Mouse (Mus musculus): ENCODE measurements around the gene Rassf1.
"Not testable (repeated sequence)": the region's sequence is repeated elsewhere in the genome, so short reads cannot be mapped to it uniquely, and the experiment has no call there.

Gene Rassf1

DNA sequence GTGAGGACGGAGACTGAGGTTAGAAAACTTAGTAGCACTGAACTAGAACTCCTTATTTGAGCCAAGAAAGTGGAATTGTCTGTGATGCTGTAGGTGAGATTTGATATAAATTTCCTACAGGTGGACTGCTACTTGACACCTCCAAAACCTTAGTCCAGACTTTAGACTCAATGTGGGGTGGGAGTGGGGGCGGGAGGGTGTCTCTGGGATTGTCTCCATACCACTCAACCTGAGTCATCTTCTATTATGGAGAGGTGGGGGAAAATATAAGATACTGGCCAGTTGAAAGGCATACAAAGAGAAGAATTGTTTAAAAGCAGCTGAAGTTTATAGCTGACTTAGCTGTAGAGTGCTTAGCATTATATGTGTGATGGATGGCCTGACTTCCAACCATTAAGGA lies 4.3 kb downstream of the Rassf1 start:
- in situ Hi-C loops (cut with MboI; ENCODE audit: low sequenced_read_pairs), result no loop called here

DNA sequence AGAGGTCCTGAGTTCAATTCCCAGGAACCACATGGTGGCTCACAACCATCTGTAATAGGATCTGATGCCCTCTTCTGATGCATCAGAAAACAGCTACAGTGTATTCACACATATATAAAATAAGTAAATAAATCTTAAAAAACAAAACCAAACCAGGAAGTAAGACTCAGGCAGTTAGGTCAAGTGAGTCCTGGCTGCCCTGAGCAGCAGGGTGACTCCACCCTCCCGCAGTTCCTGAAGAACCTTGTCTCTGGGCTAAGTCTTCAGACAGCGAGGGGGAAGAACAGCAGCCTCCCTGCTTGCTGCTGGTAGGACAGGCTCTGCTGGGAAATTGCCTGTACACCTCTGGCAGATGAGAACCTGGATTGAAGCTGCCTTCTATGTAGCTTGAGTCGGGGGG lies 5.0 kb downstream of the Rassf1 start:
- in situ Hi-C loops (cut with MboI; ENCODE audit: low sequenced_read_pairs), result no loop called here

DNA sequence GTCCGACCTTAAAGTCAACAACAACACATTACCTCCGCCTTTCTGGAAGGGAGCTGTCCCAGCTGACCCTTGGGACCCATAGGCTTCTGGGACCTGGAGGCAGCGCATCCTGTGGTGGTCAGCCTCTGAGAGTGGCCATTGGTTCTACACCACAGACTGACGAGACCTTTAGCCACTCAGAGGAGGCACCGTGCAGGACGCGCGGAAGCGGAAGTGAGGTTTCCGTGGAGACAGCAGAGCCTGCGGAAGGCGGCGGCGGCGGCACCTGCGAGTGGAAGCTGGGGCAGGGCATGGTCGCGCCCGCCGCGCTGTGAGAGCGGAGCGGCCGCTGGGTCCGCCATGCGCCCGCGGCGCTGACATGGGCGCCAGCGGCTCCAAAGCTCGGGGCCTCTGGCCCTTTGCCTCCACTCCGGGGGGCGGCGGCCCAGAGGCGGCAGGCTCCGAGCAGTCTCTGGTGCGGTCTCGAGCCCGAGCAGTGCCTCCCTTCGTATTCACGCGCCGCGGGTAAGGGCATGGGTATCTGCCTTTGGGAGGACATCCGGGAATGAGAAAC lies 11.8 kb downstream of the Rassf1 start, which contains the start of gene Tusc2:
Tusc2 (plus strand) TSS at position 227 of the 553 bp plus-strand sequence.
- in situ Hi-C loops (cut with MboI; ENCODE audit: low sequenced_read_pairs), result no loop called here

DNA sequence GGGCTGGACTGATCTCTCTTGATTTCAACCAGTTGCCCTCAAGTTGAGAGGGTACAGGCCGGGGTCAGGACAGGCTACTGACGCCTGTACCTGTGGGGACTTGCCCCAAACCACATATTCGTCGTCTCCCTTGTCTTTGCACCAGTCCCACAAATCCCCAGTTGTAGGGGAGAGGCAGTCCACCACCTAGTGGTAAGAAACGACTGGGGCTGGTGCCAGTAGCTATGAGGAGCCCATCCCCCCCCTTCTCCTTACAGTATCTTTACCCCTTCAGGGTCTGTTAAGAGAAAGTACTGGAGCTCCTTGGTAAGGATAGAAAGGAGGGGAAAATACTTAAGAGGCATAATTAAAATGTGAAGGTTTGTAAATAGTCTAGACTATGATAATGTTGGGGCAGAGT lies 14.2 kb downstream of the Rassf1 start:
- in situ Hi-C loops (cut with MboI; ENCODE audit: low sequenced_read_pairs), result not testable (repeated sequence)

DNA sequence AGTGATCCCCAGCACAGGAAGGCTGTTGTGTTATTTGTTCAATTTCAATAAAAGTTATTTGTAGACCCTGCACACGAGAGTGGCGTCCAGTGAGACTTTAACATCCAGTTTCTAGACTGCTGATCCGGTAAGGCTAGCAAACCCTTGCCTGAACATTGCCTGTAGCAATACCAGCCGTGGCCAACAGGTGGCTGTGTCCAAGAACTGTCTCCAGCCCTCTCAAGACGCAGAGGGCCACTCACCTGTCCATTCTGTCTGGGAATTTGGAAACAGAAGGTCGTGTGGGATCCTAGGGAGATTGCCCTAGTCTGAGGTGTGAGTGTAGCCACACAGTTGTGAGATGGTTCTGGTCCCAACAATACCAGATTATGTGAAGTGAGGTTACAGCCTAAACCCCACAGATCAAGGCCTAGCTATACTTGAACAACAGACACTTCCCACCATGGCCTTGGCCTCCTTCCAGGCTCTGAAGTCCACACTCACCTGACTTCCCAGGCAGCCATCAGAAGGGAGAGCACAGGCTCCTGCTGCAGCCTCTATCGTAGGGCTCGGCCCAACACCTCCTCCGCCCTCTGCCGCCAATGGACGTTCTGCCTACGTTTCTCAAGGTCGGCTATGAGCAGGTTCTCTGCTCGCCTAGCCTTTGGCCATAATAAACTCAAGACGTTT lies 14.8 kb downstream of the Rassf1 start:
- in situ Hi-C loops (cut with MboI; ENCODE audit: low sequenced_read_pairs), result no loop called here

DNA sequence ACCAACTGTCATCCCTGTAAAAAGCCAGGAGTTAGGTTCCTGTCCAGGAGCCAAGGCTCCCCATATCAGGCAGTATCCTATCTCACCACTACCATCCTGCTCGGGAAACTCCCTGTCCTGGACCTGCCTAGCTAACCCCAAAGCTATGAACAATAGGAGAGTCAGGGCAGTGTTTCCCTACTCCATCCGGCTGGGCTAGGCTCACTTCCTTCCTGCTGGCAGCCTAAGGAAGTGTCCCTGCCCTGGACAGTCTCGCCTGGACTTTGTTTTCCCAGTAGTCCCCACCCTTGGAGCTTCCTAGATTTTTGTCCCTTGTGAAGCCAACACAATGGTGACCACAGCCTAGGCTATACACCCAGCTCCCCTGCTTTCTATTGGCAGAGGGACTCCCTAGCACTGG lies 15.5 kb downstream of the Rassf1 start:
- in situ Hi-C loops (cut with MboI; ENCODE audit: low sequenced_read_pairs), result no loop called here

DNA sequence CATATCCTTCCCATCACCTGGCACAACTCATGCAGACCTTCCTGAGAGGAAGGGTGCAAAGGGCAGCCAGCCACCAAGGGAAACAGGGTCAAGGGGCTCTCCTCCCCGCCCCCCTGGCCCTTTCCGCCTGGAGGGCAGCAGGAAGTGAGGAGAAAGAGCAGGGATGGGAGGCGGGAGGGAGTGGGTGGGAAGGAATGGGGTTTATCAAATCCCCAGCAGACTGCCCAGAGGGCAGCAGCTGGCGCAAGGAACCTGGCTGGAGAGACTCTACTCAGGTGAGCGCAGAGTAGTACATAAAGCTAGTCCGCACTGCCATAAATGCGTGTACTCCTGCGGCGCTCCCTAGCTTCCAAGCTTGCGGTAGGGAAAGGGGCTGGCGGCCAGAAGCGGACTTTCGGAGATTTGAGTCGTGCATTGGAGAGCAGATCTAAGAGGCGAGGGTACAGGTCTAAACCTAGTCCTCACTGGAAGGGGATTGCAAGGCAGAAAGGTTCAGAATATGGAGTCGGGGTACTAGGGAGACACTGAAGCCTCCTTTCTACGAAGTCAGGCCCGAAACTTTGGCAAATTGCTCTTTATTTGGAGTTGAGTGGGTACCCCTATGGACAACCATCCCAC lies 16.5 kb downstream of the Rassf1 start, which contains the start of gene Hyal2:
Hyal2 (plus strand) TSS at position 244 of the 618 bp plus-strand sequence.
- in situ Hi-C loops (cut with MboI; ENCODE audit: low sequenced_read_pairs), result no loop called here

DNA sequence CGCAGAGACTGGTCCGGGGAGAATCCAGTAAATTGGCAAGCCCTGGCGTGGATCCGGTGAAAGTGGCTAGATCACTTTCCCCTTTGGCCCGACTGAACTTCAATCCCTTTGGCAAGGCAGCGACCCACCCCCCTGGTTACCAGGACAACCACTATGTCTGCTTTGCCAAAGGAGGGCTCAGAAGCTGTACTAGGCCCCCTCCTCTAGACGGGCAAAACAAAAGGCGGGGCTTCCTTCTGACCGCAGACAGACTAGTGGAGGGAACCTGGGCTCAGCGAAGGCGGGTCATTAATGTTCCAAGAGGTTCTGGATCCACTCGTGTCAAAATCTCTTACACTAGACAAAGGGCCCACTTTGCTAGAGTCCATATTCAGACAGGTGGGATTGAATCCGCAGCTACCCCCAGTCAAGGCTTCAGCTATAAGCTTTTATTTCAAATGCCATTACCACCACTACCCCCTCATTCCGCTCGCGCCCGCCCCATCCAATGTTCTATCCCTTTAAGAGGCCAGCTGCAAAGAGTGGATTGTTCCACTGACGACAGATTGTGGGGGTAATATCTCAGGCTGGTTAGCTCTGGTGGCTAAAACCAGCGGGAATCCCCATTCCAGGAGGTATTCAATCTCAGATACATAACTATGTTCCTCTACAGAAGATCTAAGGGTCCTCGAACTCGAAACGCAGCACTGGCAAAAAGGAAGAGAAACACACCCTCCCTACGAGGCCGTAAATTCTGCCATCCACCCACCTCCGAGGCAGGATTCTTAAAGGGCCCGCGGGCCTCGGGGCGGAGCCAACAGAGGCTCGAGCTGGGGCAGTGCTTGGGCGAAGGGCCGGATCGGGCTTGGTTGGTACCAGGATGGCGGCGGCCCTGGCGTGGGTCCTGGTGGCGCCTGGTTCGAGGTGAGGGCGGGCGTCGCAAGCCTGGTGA lies 17.2 kb downstream of the Rassf1 start:
- in situ Hi-C loops (cut with MboI; ENCODE audit: low sequenced_read_pairs), result no loop called here

DNA sequence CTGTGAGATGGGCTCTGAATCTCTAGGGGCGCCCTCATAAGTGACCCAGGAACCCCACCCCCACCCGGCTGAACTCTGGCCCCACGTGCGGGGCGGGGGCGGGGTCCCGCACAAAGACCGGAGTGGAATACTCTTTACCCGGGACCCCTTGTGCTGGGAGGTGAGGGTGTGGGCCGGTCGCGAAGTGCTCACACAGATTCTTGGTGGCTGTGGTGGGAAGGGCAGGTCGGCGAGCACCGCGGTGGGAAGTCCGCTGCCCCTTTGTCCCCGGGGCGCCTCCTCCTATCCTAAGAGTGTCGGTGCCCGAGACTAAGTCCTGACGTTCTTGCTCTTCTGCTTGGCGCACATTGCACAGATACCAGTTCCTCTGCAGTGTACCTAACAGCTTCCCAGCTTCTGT lies 17.9 kb downstream of the Rassf1 start:
- in situ Hi-C loops (cut with MboI; ENCODE audit: low sequenced_read_pairs), result no loop called here

DNA sequence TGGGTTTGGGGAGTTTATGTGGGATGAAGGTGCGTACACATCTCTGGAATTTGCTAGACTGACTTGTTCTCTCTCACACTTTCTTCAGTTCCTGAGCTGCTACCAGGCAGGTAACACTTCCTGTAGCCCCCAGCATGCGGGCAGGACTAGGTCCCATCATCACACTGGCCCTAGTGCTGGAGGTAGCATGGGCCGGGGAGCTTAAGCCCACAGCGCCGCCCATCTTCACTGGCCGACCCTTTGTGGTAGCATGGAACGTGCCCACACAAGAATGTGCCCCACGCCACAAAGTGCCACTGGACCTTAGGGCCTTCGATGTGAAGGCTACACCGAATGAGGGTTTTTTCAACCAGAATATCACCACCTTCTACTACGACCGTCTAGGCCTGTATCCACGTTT lies 18.7 kb downstream of the Rassf1 start:
- in situ Hi-C loops (cut with MboI; ENCODE audit: low sequenced_read_pairs), result no loop called here

DNA sequence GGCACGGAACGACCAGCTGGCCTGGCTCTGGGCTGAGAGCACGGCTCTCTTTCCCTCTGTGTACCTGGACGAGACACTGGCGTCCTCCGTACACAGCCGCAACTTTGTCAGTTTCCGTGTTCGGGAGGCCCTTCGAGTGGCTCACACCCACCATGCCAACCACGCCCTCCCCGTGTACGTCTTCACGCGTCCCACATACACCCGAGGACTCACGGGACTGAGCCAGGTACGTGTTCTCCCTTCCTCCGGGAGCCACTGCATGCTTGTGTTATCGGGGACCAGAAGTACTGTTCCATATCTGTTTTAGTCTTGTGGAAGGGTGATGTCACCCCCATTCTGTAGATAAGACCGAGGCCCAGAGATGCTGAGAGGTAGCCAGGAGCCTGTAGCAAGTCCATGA lies 19.5 kb downstream of the Rassf1 start:
- in situ Hi-C loops (cut with MboI; ENCODE audit: low sequenced_read_pairs), result no loop called here

DNA sequence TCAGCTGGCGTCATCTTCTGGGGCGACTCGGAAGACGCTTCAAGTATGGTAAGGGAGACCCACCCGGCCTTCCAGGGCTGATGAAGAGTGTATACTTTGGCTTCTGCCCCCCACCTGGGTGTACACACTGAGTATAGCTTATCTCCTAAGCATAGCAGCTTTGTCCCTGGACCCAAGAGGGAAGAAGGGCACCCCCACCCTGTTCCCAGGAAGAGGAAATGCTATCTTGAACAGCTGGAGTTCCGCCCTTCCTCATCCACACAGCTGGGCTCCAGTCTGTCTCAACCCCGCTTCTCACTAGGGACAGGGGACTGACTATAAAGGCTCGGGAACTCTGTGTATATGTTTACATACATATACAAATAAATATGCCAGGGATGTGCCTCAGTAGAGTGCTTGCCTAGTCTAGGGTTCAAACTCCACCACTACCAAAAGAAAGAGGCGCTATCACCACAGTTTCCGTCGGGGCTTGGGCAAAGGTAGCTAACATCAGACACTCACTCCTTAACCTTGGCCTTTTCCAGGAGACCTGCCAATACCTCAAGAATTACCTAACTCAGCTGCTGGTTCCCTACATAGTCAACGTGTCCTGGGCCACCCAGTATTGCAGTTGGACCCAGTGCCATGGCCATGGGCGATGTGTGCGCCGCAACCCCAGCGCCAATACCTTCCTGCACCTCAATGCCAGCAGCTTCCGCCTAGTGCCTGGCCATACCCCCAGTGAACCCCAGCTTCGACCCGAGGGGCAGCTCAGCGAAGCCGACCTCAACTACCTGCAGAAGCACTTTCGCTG lies 20.4 kb downstream of the Rassf1 start:
- in situ Hi-C loops (cut with MboI; ENCODE audit: low sequenced_read_pairs), result no loop called here

DNA sequence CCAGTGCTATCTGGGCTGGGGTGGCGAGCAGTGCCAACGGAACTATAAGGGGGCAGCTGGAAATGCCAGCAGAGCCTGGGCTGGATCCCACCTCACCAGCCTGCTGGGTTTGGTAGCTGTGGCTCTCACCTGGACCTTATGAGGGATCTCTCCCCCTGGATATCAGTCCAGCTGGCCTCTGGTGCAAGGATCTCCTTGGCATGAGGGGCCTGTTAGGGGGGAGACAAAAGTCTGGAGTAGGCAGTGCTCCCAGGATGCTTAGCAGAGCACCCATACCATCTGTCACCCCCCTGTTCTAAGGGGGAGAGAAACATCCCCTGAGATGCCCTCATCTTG lies 20.9 kb downstream of the Rassf1 start:
- in situ Hi-C loops (cut with MboI; ENCODE audit: low sequenced_read_pairs), result no loop called here

DNA sequence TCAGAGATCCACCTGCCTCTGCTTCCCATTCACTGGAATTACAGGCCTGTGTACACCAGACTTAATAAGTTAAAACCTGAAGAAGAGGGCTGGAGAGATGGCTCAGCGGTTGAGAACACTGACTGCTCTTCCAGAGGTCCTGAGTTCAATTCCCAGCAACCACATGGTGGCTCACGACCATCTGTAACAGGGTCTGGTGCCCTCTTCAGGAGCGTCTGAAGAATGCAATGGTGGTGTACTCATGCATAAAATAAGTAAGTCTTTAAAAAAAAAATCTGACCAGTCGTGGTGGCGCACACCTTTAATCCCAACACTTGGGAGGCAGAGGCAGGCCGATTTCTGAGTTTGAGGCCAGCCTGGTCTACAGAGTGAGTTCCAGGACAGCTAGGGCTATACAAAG lies 22.4 kb downstream of the Rassf1 start:
- in situ Hi-C loops (cut with MboI; ENCODE audit: low sequenced_read_pairs), result not testable (repeated sequence)

DNA sequence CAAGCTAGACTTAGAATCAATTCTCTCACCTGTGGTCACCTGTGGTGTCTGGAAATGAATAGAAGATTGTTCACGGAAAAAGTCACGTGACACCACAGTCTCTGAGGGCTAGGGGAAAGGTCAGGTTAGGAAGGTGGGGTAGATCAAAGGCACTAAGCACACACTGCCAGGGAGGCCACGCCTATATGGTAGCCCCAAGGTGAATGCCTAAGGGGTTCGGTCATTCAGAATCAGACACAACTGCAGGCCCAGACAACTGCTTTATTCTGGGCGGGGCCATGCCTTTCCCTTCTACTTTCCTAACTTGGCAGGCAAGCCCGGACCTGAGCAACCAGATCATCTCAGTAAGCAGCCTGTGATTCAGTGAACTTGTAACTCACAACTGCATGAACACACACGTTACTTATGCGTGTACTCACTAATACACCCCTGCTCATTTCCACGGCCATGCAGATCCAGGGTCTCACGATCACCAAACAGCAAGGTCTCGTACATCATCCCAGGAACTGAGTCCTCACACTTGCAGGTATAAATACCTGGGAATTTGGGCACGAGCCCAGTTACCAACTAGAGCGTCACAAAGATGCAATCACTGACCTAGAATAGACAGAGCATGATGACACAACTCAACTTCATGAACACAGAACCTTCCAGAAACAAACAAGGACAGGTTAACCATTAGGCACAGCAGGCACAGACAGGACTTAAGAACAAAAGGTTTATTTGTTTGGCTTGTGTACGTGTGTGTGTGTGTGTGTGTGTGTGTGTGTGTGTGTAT lies 24.4 kb downstream of the Rassf1 start:
- in situ Hi-C loops (cut with MboI; ENCODE audit: low sequenced_read_pairs), result no loop called here

DNA sequence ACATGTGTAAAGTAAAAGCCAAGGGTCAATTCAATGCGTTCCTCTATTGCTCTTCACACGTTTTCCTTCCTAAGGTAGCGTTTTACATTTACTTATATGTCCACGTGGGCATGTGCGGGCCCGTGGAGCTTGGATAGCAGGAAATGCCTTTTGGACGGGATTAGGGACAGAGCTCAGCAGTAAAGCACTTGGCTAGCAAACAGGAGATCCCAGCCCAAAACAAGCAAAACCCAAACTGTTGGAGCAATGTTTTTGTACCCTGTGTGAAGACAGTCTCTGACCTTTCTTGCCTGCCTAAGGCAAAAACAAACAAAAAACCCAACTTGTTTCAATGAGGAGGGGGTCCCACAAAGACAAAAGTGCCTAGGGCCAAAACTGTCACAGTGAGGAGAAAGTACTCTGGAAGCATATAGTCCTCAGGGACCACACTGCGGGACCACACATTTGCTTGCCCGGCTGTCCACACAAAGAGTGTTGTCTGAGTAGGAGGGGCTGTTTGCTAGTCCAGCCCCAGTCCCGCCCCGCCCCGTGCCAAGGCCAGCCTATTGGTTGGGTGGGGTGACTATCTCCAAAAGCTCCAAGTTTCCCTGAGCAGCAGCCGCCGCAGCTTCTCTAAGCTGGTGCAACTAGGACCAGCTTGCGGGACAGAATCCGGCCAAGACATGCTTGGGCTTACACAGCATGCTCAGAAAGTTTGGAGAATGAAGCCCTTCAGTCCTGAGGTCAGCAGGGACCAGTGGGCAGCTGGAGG lies 25.2 kb downstream of the Rassf1 start, which contains the start of gene Hyal1:
Hyal1 (plus strand) TSS at position 571 of the 751 bp plus-strand sequence.
- in situ Hi-C loops (cut with MboI; ENCODE audit: low sequenced_read_pairs), result no loop called here

DNA sequence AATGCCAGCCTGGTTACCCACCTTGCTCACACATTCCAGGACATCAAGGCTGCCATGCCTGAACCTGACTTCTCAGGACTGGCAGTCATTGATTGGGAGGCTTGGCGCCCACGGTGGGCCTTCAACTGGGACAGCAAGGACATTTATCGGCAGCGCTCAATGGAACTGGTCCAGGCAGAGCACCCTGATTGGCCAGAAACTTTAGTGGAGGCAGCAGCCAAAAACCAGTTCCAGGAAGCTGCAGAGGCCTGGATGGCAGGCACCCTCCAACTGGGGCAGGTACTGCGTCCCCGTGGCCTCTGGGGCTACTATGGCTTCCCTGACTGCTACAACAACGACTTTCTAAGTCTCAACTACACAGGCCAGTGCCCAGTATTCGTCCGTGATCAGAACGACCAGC lies 26.5 kb downstream of the Rassf1 start:
- in situ Hi-C loops (cut with MboI; ENCODE audit: low sequenced_read_pairs), result no loop called here

DNA sequence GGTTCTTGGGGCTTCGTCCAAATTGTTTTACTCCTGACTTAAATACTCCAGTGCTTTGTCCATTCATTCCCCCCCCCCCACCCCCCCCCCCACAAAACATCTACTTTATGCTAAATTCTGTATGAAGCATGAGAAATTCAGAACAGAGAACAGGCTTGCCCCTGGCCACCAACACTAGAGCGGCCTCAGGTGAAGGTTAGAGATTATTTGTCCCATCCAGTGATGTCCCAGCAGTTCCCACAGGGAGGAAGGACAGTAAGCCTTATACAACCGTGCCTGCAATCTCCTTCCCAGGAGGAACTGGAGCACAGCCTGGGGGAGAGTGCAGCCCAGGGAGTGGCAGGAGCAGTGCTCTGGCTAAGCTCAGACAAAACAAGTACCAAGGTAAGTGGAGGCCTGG lies 27.2 kb downstream of the Rassf1 start, which contains the start of gene Naa80:
Naa80 (plus strand) TSS at position 301 of the 400 bp plus-strand sequence.
- in situ Hi-C loops (cut with MboI; ENCODE audit: low sequenced_read_pairs), result no loop called here
